Mouse (Mus musculus) myocyte (in vitro differentiated cells): ENCODE results near the gene Cflar. TPM values are rescaled to one million over a fixed set of nuclear protein-coding genes. Genes with fewer than 3 reads are reported as not detected.
A peak's percentile ranks its signal among the peaks of the same experiment; 100 is the strongest.

Experiments used
- H3K27me3 ChIP-seq: one replicate; pipeline ENCODE4 v1.6.1; 2011; ENCODE audit not compliant: control insufficient read depth, insufficient read depth, insufficient read length
- H3K36me3 ChIP-seq: one replicate; pipeline ENCODE4 v1.6.1; 2011; ENCODE audit not compliant: control insufficient read depth, insufficient read depth
- H3K4me2 ChIP-seq: one replicate; pipeline ENCODE4 v1.6.1; 2011; ENCODE audit warnings: low read depth, control low read depth
- H3K4me3 ChIP-seq: one replicate; pipeline ENCODE4 v1.5.1; 2011; ENCODE audit warnings: mild to moderate bottlenecking, control low read depth, moderate library complexity
- H3K79me2 ChIP-seq: one replicate; pipeline ENCODE4 v1.6.1; 2011; ENCODE audit not compliant: control insufficient read depth, insufficient read depth
- H3ac ChIP-seq: one replicate; pipeline ENCODE4 v1.6.1; 2011; ENCODE audit not compliant: control insufficient read depth, insufficient read length
- CEBPB ChIP-seq: IDR thresholded peaks from 2 replicates; pipeline ENCODE4 v1.6.1; 2011; ENCODE audit warnings: mild to moderate bottlenecking, moderate library complexity; ENCODE audit not compliant: poor library complexity, insufficient read depth, severe bottlenecking
- E2F4 ChIP-seq: IDR thresholded peaks from one replicate; pipeline ENCODE4 v1.6.1; 2011; ENCODE audit warnings: mild to moderate bottlenecking, control low read depth, moderate library complexity; ENCODE audit not compliant: insufficient read depth
- MAX ChIP-seq: IDR thresholded peaks from one replicate; pipeline ENCODE4 v1.6.1; 2011; ENCODE audit warnings: low read depth, mild to moderate bottlenecking, control low read depth
- MYOD1 ChIP-seq, 3 experiments: IDR thresholded peaks; one replicate each; pipeline ENCODE4 v1.6.1; 2011; ENCODE audit warnings: control low read depth in 2 of 3, low read depth in 2 of 3, mild to moderate bottlenecking in 2 of 3, moderate library complexity in 1 of 3; ENCODE audit not compliant: insufficient read length in 2 of 3, control insufficient read depth in 1 of 3
- MYOG ChIP-seq, 3 experiments: IDR thresholded peaks; one replicate each; pipeline ENCODE4 v1.6.1; 2011; ENCODE audit warnings: control low read depth in 2 of 3, low read depth in 2 of 3, mild to moderate bottlenecking in 2 of 3; ENCODE audit not compliant: insufficient read length in 2 of 3, control insufficient read depth in 1 of 3, insufficient read depth in 1 of 3
- POLR2A ChIP-seq: IDR thresholded peaks from one replicate; pipeline ENCODE4 v1.6.1; 2011; ENCODE audit warnings: low read depth, mild to moderate bottlenecking, control low read depth, moderate library complexity; ENCODE audit not compliant: insufficient read length
- POLR2AphosphoS2 ChIP-seq: IDR thresholded peaks from one replicate; pipeline ENCODE4 v1.6.1; 2011; ENCODE audit warnings: low read depth, control low read depth; ENCODE audit not compliant: insufficient read length
- REST ChIP-seq: IDR thresholded peaks from one replicate; pipeline ENCODE4 v1.6.1; 2011; ENCODE audit warnings: mild to moderate bottlenecking, control low read depth, moderate library complexity; ENCODE audit not compliant: insufficient read depth, insufficient read length
- SRF ChIP-seq: IDR thresholded peaks from one replicate; pipeline ENCODE4 v1.6.1; 2011; ENCODE audit warnings: low read depth; ENCODE audit not compliant: control insufficient read depth, insufficient read length
- TCF12 ChIP-seq: IDR thresholded peaks from one replicate; pipeline ENCODE4 v1.6.1; 2011; ENCODE audit warnings: mild to moderate bottlenecking, control low read depth; ENCODE audit not compliant: poor library complexity, insufficient read depth, severe bottlenecking
- TCF3 ChIP-seq: IDR thresholded peaks from one replicate; pipeline ENCODE4 v1.6.1; 2011; ENCODE audit warnings: low read depth, control low read depth; ENCODE audit not compliant: insufficient read length
- USF1 ChIP-seq: IDR thresholded peaks from one replicate; pipeline ENCODE4 v1.6.1; 2011; ENCODE audit warnings: low read depth, mild to moderate bottlenecking, control low read depth, moderate library complexity
- polyA plus RNA-seq: library from polyadenylated mRNA; unstranded; fragments of >200 nt; fragmentation: generic; extraction: Trizol; gene quantifications from one replicate; pipeline ENCODE4 v1.2.1, GENCODE M21; 2012; ENCODE audit warnings: missing spikeins

Gene Cflar
- polyA plus RNA-seq, 1 experiment, result 19.7 TPM

GRCm38 (mm10) chr1:58710711-58711364 lies 470 bp upstream of the Cflar start:
- Histone ChIP-seq H3ac (peak overlapping the region; percentile 61), H3K4me3 (peak overlapping the region; percentile 92), H3K79me2 (peaks cover 24% of the 10 kb centered on the region), H3K27me3 (no peaks in the 10 kb centered on the region), H3K4me2 (peak overlapping the region; percentile 87), H3K36me3 (peaks cover 9% of the 10 kb centered on the region)
- TF ChIP-seq USF1, result no peak
- no peak for TF ChIP-seq MAX
- TF ChIP-seq POLR2AphosphoS2, result no peak
- TF ChIP-seq REST, result no peak

GRCm38 (mm10) chr1:58712076-58713061 lies 1.1 kb downstream of the Cflar start:
- Histone ChIP-seq H3ac (peak overlapping the region; percentile 85), H3K27me3 (no peaks in the 10 kb centered on the region), H3K4me3 (peak overlapping the region; percentile 92), H3K79me2 (peaks cover 37% of the 10 kb centered on the region), H3K4me2 (peak overlapping the region; percentile 87), H3K36me3 (peaks cover 10% of the 10 kb centered on the region)
- no peak for TF ChIP-seq TCF3
- peak; percentile 36 for TF ChIP-seq POLR2A
- TF ChIP-seq USF1, result peak; percentile 80
- no peak for TF ChIP-seq TCF12

DNA sequence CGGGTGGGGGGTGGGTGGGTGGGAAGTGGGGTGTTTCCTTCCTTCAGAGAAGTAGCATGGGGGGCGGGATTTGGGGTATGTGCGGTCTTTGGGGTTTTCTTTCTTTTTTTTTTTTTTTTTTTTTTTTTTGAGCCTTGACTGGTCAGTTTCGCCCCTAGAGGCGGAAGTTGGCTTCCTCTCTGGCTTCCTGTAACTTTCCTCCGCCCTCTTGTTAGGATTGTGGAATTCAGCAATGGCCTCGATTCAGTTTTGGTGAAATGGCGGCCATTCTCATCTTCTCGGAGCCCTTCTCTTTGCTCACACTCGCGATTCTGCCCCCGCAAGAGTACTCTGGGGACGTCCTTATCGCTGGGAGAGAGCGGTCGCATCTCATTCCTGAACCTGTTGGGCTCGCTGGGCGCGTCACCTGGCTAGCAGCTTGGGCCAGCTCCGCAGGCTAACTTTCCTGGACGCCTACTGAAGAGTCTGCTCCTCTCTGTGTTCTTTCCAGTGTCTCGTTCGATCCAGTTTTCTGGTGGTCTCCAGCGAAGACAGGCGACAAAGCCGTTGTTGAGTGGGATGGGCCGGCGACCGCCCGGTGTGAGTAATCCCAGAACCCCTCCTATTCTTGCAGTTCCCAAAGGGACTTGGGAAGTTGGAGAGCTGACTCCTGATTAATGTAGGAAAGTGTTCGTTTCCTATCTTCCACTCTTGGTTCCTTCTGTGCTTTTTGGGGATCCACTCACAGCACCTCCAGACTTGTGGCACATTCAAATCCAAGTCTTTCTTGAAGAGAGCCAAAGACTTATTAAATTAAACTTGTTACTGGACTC lies 2.0 kb downstream of the Cflar start:
- TF ChIP-seq POLR2A, result peak; percentile 49
- TF ChIP-seq POLR2AphosphoS2, result peak; percentile 23
- no peak for TF ChIP-seq MYOG (IDR thresholded peaks at IDR 0.05; ENCODE audit: control insufficient read depth in 1 of 3, insufficient read depth in 1 of 3, insufficient read length in 2 of 3, low read depth in 2 of 3)
- no peak for TF ChIP-seq E2F4
- TF ChIP-seq USF1, result no peak
- no peak for TF ChIP-seq SRF
- peak overlapping the region; percentile 85 for H3ac ChIP-seq
- H3K36me3 ChIP-seq, result peaks cover 17% of the 10 kb centered on the region
- peak overlapping the region; percentile 92 for H3K4me3 ChIP-seq
- no peaks in the 10 kb centered on the region for H3K27me3 ChIP-seq
- H3K4me2 ChIP-seq, result peak overlapping the region; percentile 83
- H3K79me2 ChIP-seq, result peaks cover 45% of the 10 kb centered on the region

DNA sequence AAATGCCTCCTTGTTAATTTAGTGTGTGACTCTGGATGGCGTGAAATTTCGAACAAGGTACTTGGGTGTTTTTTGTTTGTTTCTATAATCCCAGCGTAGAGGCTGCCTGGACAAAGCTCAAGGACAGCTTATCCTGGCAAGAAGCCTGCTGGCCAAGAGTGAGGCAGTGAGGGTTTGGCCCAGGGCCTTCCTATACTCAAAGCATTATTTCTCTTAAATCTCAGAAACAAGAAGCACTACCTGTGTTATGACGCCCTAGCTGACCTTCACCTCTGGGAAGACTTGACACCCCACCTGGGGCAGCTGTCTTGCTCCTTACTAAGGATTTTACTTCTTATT lies 2.6 kb downstream of the Cflar start:
- H3K36me3 ChIP-seq, result peaks cover 17% of the 10 kb centered on the region
- H3K4me3 ChIP-seq, result peak overlapping the region; percentile 92
- peak overlapping the region; percentile 85 for H3ac ChIP-seq
- no peaks in the 10 kb centered on the region for H3K27me3 ChIP-seq
- TF ChIP-seq USF1 (no peak), MYOG (IDR thresholded peaks at IDR 0.05; ENCODE audit: control insufficient read depth in 1 of 3, insufficient read depth in 1 of 3, insufficient read length in 2 of 3, low read depth in 2 of 3) (no peak), REST (no peak), E2F4 (no peak), TCF12 (no peak), SRF (no peak), TCF3 (no peak), CEBPB (no peak), POLR2A (no peak)
- peak overlapping the region; percentile 83 for H3K4me2 ChIP-seq
- H3K79me2 ChIP-seq, result peaks cover 45% of the 10 kb centered on the region

GRCm38 (mm10) chr1:58714361-58714760 lies 3.1 kb downstream of the Cflar start:
- Histone ChIP-seq H3K36me3 (peaks cover 17% of the 10 kb centered on the region), H3K4me2 (peak overlapping the region; percentile 83), H3K79me2 (peaks cover 45% of the 10 kb centered on the region), H3ac (no peak overlapping the region), H3K4me3 (peak overlapping the region; percentile 92), H3K27me3 (no peaks in the 10 kb centered on the region)
- TF ChIP-seq MAX, result no peak
- no peak for TF ChIP-seq POLR2A
- TF ChIP-seq USF1, result no peak
- no peak for TF ChIP-seq TCF3
- TF ChIP-seq REST, result no peak
- TF ChIP-seq E2F4, result no peak
- no peak for TF ChIP-seq MYOD1 (IDR thresholded peaks at IDR 0.05; ENCODE audit: control insufficient read depth in 1 of 3, insufficient read length in 2 of 3, low read depth in 2 of 3)
- TF ChIP-seq POLR2AphosphoS2, result no peak
- no peak for TF ChIP-seq SRF
- TF ChIP-seq MYOG (IDR thresholded peaks at IDR 0.05; ENCODE audit: control insufficient read depth in 1 of 3, insufficient read depth in 1 of 3, insufficient read length in 2 of 3, low read depth in 2 of 3), result no peak
- TF ChIP-seq TCF12, result no peak
- TF ChIP-seq CEBPB, result no peak
